Mouse (Mus musculus) cerebellum, postnatal 36 days (tissue): Measurements from ENCODE around the gene Mbd6.

Experiments used
- DNase-seq, 2 experiments: peaks; one replicate each; pipeline ENCODE4 v3.0.0; 2021 to 2022; ENCODE audit warnings: mixed read lengths in 2 of 2

The Mbd6 gene

DNA sequence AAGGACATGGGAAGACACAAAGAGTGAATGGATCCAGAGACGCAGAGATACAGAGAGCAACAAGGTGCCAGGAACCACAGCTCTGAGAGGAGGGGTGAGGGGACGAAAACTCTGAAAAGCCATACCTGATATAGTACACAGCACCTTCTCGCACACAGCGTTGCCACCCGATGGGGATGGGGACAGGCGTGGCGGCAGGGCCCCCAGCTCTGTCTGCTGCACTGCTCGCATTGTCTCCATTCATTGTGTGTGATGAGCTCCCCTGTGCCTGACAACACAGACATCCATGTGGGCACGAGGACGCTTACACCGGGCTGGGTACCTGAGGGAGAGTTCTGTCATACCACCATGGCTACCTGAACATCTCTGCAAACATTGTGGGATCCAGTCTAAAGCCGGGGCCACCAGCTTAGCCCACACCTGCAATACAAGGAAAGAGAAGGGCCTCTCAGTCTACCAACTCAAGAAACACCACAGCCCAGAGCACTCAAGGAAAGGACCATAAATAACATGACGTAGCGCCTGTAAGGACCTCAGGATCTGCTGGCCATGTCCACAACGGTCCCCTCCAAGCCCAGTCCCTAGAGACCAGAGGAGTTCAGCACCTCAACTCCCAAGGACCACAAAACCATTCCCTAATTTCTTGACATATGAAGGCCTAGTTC, 1.4 kb downstream of the Mbd6 start:
- peak in 1 of 2 experiments; percentile 19 for DNase-seq

GRCm38 (mm10) chr10:127286730-127287129, 2.1 kb downstream of the Mbd6 start:
- DNase-seq = peak in 1 of 2 experiments; percentile 13

DNA sequence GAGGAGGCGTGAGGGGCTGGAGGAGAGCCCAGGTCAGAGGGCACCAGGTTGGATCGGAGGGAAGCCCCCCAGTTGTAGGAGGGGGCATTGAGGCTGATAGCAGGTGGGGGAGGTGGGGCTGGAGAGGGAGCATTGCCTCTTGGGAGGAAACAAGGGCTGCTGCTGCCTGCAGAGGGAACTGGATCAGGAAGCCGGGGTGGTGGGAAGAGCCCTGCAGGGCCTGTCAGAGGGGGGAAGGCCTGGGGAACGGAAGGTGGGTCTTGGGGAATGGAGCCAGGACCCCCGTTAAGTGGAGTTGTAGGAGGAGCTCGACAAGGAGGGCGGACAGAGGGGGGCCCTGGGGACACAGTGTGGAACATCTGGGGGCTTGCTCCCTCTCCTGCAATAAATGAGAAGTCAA, 2.6 kb downstream of the Mbd6 start:
- no peak for DNase-seq

DNA sequence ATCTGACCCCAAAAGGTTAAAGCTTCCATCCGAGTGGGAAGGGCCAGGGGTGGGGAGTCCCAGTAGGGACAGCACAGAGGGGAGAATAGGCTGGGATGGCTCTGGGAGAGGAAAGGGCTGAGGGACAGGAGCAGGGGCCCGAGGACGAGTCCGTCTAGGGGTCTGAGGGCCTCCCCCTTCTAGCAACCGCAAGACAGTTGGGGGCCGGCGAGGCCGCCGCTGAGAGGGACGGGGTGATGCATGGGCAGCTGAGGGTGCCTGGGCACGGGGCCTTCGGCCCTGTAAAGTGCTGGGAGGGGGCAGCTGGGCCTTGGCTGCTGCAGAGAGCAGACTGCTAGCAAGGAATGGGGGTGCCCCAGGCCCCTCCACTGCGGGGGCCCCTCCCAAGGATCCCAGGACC, 3.2 kb downstream of the Mbd6 start:
- DNase-seq = peak in 1 of 2 experiments; percentile 20

DNA sequence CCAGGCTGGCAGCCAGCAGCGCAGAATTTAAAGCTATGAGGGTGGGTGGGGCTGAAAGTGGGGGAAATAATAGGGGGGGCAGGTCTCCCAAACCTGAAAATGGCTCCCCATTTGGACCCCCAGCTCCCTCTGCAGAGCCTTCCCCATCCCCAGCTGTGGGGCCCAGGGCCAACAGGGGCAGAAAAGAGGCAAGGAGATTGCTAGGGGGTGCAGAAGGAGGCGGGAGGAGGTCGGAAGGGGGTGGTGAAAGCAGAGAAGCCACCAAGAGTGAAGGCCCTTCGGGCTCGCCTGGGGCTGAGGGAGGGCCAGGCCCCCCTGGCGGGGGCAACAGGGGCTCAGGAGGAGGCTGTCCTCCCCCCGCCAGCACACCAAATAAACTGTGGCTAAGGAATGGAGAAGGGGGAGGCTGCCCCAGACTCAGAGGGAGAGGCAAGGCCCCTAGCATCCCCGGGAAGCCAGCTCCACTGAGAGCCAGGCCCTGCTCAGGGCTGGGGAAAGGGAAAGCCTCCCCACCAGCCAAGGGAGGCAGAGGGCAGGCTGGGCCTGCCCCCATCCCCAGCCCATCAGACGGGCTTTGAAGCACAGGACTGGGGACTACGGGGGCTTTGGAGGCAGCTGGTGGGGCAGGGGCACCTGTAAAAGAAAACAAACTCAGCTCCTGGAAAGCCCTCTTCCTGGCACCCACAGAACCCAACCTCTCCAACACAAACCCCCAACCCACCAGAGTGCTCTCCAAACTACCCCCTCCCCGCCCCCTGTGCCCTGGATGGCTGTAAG, 3.9 kb downstream of the Mbd6 start:
- DNase-seq = no peak

- DNase-seq = peak in 1 of 2 experiments; percentile 14
Measured at GRCm38 (mm10) chr10:127284105-127284622, 4.7 kb downstream of the Mbd6 start.

DNA sequence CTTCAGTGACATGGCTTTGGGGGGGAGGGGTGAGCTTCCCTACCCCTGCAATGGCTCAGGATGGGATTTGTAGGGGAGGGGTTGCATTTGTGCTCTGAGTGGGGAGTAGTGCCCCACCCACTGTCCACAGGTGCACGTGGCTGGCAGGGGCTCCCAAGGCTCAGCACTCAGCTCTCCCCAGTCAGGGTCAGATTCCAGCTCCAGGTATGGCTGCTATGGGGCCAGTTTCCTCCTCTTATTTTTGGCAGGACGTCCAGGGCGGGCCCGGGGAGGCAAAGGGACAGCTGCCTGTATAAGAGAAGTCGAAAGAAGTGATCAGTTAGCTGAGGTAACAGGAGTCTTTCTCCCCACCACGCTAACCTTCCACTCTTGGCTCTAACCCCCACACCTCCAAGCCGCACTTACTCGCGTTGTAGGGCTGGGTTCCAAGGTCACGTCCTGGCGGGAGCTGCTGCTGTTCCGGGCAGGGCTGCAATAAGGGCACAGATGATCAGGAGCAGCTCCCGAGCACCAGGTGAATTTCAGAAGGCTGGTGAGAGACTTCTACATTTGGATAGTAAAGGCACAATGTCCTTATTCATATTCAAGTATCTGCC, 6.1 kb downstream of the Mbd6 start:
- no peak for DNase-seq

- DNase-seq = no peak
Measured at GRCm38 (mm10) chr10:127281316-127281715, 7.5 kb downstream of the Mbd6 start.

GRCm38 (mm10) chr10:127279730-127280129, 9.1 kb downstream of the Mbd6 start:
- no peak for DNase-seq

DNA sequence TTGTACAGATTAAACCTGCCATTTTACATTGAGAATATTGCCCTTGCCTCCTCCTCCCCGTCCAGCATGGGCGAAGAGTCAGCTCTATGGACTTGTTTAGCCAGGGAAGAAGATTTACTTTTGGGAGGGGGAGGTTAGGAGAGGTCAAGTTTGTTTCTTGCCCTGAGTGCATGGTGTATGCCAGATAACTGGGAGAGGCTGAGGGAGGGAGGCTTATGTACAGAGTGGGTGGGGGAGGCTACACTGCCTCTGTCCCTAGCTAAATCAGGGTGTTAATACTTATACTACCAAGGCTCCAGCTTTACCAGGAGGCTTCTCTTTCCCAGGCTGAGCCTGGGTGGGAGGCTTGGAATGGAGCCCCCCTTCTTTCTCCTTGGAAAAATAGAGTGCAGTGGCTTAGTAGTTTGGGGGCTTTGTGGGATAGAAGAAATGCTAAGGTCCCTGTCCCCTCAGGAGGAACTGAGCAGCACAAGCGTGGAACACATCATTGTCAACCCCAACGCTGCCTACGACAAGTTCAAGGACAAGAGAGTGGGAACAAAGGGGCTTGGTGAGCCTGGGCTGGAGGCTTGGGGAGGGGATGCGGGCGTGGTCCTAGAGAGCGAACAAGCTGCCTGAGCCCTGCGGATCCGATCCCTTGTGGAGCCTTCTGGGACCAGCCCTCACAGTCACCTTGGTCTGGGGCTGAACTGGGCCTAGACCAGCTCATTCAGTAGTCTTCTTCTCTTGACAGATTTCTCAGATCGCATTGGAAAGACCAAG, 14.4 kb downstream of the Mbd6 start:
- no peak for DNase-seq

DNA sequence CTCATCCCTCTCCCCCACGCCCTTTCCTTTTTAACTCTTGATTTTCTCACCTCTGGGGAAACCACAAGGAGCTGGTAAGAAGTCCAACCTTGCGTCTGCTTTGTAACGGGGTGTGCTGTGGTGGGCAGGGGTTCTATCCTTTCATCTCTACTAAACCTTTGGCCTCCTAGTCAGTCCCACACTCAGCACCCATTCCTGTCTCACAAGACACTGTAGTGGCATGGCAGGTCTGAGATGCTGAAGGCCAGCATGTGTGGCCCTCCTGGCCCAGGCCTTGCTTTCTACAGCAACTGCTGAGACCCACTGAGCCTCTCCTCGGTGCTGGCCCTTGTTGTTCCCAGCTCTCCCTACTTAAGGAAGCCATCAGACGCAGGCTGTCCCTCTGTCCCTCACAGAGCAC, 16.4 kb downstream of the Mbd6 start:
- no peak for DNase-seq

GRCm38 (mm10) chr10:127269884-127270283, 18.9 kb downstream of the Mbd6 start:
- DNase-seq = no peak

DNA sequence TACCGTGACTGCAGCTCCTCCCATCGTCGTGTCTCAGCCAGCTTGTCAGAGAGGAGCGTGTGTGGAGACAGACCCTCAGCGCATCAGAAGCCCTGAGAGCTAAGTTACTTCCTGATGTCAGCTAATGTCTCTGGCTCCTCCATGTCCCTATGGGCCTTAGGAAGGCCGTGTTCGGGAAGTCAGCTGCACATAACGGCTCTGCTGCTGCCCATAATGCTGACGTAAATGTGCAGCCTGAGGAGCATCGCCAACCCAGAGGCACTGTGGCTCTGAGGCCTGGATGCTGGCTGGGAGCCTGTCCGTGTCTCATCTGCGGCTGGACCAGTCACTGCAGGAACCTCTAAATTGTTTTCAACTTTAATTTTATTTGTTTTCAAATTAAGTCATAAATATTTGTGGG, 19.8 kb downstream of the Mbd6 start:
- DNase-seq = peak in 1 of 2 experiments; percentile 37

DNA sequence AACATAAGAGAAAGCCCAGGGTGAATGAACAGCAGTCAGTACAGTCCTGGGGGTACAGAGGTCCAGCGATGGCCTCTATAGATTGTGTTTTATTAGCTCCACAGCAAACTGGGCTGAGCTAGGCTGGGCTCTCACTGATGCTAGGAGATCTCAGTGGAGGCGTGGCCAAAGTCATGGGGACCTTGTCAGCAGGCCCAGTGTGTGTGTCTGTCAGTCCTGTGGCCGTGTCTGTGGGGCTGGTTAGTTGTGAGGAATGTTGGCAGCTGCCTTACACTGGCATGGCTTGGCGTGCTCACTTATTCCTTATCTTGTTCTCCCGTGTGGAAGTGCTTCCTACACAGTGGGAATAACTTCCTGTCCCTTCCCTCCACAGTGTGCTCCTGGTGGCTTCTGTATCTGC, 20.4 kb downstream of the Mbd6 start:
- DNase-seq = no peak

GRCm38 (mm10) chr10:127267318-127267717, 21.5 kb downstream of the Mbd6 start:
- no peak for DNase-seq

GRCm38 (mm10) chr10:127266112-127267091, 22.4 kb downstream of the Mbd6 start, which contains the start of gene Dctn2:
Gene Dctn2 (plus strand): TSS chr10:127266368.
- DNase-seq = peak; percentile 91 to 94

- DNase-seq = no peak
Measured at GRCm38 (mm10) chr10:127265727-127266111, 23.1 kb downstream of the Mbd6 start.

DNA sequence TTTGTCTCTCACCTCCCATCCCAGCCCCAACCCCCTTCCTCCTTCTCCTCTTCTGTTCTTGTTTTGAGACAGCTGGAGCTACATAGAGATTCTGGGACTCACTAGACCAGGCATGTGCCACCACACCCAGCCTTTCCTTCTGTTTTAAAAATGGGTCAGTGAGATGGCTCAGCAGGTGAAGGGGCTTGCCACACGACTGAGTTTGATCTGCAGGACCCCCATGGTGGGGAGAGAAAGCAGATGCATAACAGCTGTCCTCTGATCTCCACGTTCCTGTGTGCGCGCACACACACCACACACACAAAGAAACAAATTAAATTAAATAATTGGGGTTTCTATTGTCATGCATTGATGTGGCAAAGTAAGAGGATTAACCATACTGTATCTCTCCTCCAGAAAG, 23.8 kb downstream of the Mbd6 start:
- no peak for DNase-seq

- no peak for DNase-seq
Measured at GRCm38 (mm10) chr10:127264336-127264735, 24.5 kb downstream of the Mbd6 start.

GRCm38 (mm10) chr10:127263631-127264030, 25.2 kb downstream of the Mbd6 start:
- no peak for DNase-seq

DNA sequence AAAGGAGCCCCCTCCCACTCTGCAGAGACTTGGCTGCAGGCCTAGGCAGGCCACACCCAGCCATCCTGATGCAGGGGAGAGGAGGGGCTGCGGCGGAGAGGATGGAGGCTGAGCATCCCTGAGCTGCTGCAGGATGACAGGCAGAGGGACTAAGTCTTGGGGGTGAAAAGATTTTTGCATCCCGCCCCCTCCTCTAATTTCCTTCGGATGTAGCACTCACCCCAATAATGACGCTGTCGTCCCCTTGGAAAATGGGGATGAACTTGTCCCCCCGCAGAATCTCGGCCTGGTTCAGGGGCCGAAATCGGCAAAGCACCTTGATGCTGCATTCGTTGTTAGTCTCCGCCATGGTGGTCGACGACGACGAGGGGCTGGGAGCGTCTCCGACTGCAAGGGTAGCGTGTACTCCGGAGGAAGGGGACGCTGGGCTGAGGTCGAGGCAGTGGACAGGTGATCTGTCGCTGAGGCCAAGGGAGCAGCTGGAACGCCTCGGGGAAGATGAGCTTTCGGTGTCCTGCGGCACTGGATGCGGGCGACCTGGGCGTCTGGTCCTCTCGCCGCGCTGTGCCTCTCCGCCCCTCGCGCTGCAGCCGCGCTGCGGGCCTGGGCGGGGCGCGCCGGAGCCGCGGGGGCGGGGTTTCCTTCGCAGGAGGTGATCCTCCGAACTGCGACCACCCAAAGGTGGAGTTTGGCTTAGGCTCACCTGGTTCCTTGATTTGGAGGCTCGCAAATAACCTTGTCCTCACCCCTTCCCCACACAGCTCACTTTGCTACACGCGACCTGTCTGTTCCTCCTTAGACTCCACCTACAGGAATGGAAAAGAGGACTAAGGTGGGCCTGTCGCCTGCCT, 26.0 kb downstream of the Mbd6 start, which contains the start of gene Kif5a:
Gene Kif5a, minus strand, starts transcription at position 801 of the 851 bp plus-strand sequence.
- DNase-seq = peak; percentile 77 to 86
